Mouse (Mus musculus) intestine, embryonic 16.5 days (tissue): ENCODE results near the gene Ppip5k2. TPM values are rescaled to one million over a fixed set of nuclear protein-coding genes. Genes with fewer than 3 reads are reported as not detected.

Source experiments
- ATAC-seq: fragments of 200-750 bp; cut with Nextera tagmentation; 2 replicates; pipeline ENCODE4 v1.8.0; 2017; ENCODE audit warnings: moderate TSS enrichment, moderate library complexity
- H3K27ac ChIP-seq: fragments of 300-500 bp; sonication (generic); 2 replicates; pipeline ENCODE4 v1.5.1; 2014; ENCODE audit warnings: mild to moderate bottlenecking, low read length
- H3K27me3 ChIP-seq: fragments of 300-500 bp; sonication (generic); replicated peaks from 2 replicates; pipeline ENCODE4 v1.6.1; 2014; ENCODE audit warnings: low read length, control low read depth, mixed read lengths; ENCODE audit not compliant: control insufficient read depth, insufficient read depth
- H3K36me3 ChIP-seq: fragments of 300-500 bp; sonication (generic); 2 replicates; pipeline ENCODE4 v1.6.1; 2014; ENCODE audit warnings: low read length, control low read depth; ENCODE audit not compliant: control insufficient read depth, insufficient read depth
- H3K4me1 ChIP-seq: fragments of 300-500 bp; sonication (generic); 2 replicates; pipeline ENCODE4 v1.6.1; 2014; ENCODE audit warnings: low read length, control low read depth, mixed read lengths; ENCODE audit not compliant: control insufficient read depth, insufficient read depth
- H3K4me2 ChIP-seq: fragments of 300-500 bp; sonication (generic); 2 replicates; pipeline ENCODE4 v1.6.1; 2014; ENCODE audit warnings: low read depth, low read length, control low read depth
- H3K4me3 ChIP-seq: fragments of 300-500 bp; sonication (generic); 2 replicates; pipeline ENCODE4 v1.5.1; 2014; ENCODE audit warnings: mild to moderate bottlenecking, low read length
- H3K9ac ChIP-seq: fragments of 300-500 bp; sonication (generic); 2 replicates; pipeline ENCODE4 v1.6.1; 2014; ENCODE audit warnings: low read depth, low read length
- H3K9me3 ChIP-seq: fragments of 300-500 bp; sonication (generic); 2 replicates; pipeline ENCODE4 v1.6.1; 2016; ENCODE audit warnings: low read length, control low read depth; ENCODE audit not compliant: control insufficient read depth
- WGBS: fragments of 180-500 bp; shearing (Covaris S2); extraction: QIAGEN DNeasy Blood & Tissue Kit; methylation state at CpG from one replicate; pipeline ENCODE4 v1.1.7; 2014; 5-methylcytosine and 5-hydroxymethylcytosine counted together
- polyA plus RNA-seq: library from polyadenylated mRNA; unstranded; fragments of >200 nt; fragmentation: Nextera tagmentation; extraction: Ambion mirVana; gene quantifications from 2 replicates; pipeline ENCODE4 v1.2.1, GENCODE M21; 2015

Ppip5k2 gene
- polyA plus RNA-seq, 1 experiment from 2014 or later = 32.1 TPM

DNA sequence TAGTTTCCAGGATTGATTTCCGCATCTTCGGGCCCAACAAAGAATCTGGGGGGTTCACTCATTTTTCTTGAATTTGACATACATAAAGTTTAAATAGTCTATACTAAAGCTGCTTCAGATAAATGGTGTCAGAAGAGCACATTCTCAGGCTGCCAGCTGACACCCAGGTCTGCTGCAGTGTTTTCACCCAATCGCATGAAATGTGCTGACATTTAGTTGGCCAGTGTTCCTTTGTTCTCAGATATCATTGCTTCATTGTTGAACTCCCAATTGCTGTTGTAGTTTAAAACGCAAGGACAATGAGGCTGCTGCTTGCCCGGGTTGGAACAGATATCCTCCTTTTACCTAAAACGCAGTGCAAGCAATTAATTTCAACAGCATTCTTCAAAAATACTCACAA lies 8.7 kb downstream of the Ppip5k2 start:
- no peaks in the 10 kb centered on the region for H3K9me3 ChIP-seq
- no peak for ATAC-seq
- H3K27me3 ChIP-seq = no peaks in the 10 kb centered on the region
- H3K4me3 ChIP-seq = no peak overlapping the region
- WGBS = 88% methylated on average over 6 of the region's 6 CpGs
- H3K4me1 ChIP-seq = peaks cover 3% of the 10 kb centered on the region; the same call in 1 of the 2 replicates
- H3K36me3 ChIP-seq = no peaks in the 10 kb centered on the region
- no peak overlapping the region for H3K9ac ChIP-seq
- H3K27ac ChIP-seq = no peak overlapping the region
- no peak overlapping the region for H3K4me2 ChIP-seq

- no peak overlapping the region for H3K4me2 ChIP-seq
- no peak overlapping the region for H3K9ac ChIP-seq
- ATAC-seq = no peak
- H3K4me3 ChIP-seq = no peak overlapping the region
- peaks cover 3% of the 10 kb centered on the region; the same call in 1 of the 2 replicates for H3K4me1 ChIP-seq
- H3K27ac ChIP-seq = no peak overlapping the region
- no peaks in the 10 kb centered on the region for H3K27me3 ChIP-seq
- 0 out of 2 replicates have a peak, but pooled peaks cover 1% of the 10 kb centered on the region for H3K36me3 ChIP-seq
- 72% methylated on average over 7 of the region's 7 CpGs for WGBS
- H3K9me3 ChIP-seq = no peaks in the 10 kb centered on the region
These were observed 9.6 kb downstream of the Ppip5k2 start for GRCm38 (mm10) chr1:97760598-97760997.

DNA sequence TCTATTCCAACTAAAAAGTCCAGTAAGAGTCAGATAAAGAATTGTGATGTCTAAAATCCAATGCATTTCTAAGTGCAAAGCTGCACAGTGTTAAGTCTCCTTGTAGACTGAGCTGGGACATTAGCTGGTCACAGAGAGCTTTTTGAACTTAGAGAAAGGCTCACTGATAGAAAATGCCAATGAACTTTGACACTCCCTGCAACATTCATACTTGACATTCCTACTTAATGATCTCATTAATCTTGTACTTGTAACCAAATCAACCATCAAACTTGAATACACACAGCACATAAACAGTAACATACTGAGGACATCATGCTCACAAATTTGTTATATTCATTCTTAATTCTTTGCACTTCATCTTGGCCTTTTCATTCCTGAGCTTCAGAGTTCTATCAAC lies 10.4 kb downstream of the Ppip5k2 start:
- H3K9me3 ChIP-seq = no peaks in the 10 kb centered on the region
- H3K4me2 ChIP-seq = no peak overlapping the region
- H3K36me3 ChIP-seq = 0 out of 2 replicates have a peak, but pooled peaks cover 5% of the 10 kb centered on the region
- peaks cover 3% of the 10 kb centered on the region; the same call in 1 of the 2 replicates for H3K4me1 ChIP-seq
- 0 out of 2 replicates have a peak, but pooled peaks have one; percentile 18 for ATAC-seq
- no peak overlapping the region for H3K4me3 ChIP-seq
- H3K27me3 ChIP-seq = no peaks in the 10 kb centered on the region
- no peak overlapping the region for H3K27ac ChIP-seq
- no peak overlapping the region for H3K9ac ChIP-seq

DNA sequence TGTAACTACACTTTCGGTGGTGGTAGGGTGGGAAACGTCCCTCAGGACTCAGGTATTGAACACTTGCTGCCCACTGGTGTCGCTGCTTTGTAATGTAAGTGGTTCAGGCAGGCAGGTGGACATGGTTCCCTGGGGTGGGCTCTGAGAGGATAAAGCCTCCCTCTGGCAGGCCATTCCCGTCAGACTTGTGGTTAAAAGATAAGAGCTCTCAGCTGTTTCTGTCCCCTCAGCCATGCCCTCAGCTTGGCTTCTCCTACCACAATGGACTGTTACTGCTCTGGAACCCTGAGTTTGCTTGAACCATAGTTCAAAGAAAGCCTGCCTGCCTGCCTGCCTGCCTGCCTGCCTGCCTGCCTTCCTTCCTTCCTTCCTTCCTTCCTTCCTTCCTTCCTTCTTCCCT lies 15.8 kb downstream of the Ppip5k2 start:
- Histone ChIP-seq H3K4me2 (no peak overlapping the region), H3K9me3 (no peaks in the 10 kb centered on the region), H3K9ac (no peak overlapping the region), H3K27ac (no peak overlapping the region), H3K27me3 (no peaks in the 10 kb centered on the region), H3K4me1 (no peaks in the 10 kb centered on the region), H3K36me3 (peaks cover 5% of the 10 kb centered on the region; the same call in 1 of the 2 replicates), H3K4me3 (no peak overlapping the region)
- ATAC-seq = no peak
- 83% methylated on average over 4 of the region's 4 CpGs for WGBS

DNA sequence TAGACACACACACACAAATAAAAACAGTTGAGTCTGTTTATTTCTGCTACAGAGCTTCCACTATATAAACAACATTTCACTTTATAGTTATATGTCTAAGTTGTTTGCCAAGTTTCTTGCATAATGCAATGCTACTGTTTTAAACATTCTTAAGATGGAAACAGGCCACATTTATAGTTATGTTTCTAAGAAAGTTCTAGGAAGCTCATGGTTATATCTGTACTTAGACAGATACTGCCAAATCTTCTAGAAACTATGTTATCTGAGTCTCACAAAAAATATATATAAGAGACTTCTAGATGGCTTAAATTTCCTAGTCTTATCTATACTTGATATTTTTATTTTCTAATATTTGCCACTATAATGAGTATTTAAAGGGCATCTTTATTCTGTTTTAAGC lies 17.0 kb downstream of the Ppip5k2 start:
- Histone ChIP-seq H3K27me3 (no peaks in the 10 kb centered on the region), H3K9me3 (no peaks in the 10 kb centered on the region), H3K9ac (no peak overlapping the region), H3K4me3 (no peak overlapping the region), H3K4me2 (no peak overlapping the region), H3K27ac (no peak overlapping the region), H3K4me1 (no peaks in the 10 kb centered on the region), H3K36me3 (peaks cover 5% of the 10 kb centered on the region; the same call in 1 of the 2 replicates)
- ATAC-seq = no peak

GRCm38 (mm10) chr1:97748163-97748562 lies 22.0 kb downstream of the Ppip5k2 start:
- Histone ChIP-seq H3K4me2 (no peak overlapping the region), H3K27me3 (no peaks in the 10 kb centered on the region), H3K4me1 (no peaks in the 10 kb centered on the region), H3K9ac (no peak overlapping the region), H3K4me3 (no peak overlapping the region), H3K9me3 (no peaks in the 10 kb centered on the region), H3K27ac (no peak overlapping the region), H3K36me3 (no peaks in the 10 kb centered on the region; the same call in 1 of the 2 replicates)
- WGBS = 90% methylated on average over 3 of the region's 3 CpGs
- ATAC-seq = no peak

- no peak overlapping the region for H3K4me3 ChIP-seq
- no peaks in the 10 kb centered on the region for H3K4me1 ChIP-seq
- H3K9ac ChIP-seq = no peak overlapping the region
- no peak overlapping the region for H3K27ac ChIP-seq
- H3K27me3 ChIP-seq = no peaks in the 10 kb centered on the region
- H3K4me2 ChIP-seq = no peak overlapping the region
- ATAC-seq = no peak
- WGBS = 95% methylated on average over 7 of the region's 7 CpGs
- no peaks in the 10 kb centered on the region for H3K36me3 ChIP-seq
- no peaks in the 10 kb centered on the region for H3K9me3 ChIP-seq
These were observed 23.9 kb downstream of the Ppip5k2 start for GRCm38 (mm10) chr1:97746261-97746660.

DNA sequence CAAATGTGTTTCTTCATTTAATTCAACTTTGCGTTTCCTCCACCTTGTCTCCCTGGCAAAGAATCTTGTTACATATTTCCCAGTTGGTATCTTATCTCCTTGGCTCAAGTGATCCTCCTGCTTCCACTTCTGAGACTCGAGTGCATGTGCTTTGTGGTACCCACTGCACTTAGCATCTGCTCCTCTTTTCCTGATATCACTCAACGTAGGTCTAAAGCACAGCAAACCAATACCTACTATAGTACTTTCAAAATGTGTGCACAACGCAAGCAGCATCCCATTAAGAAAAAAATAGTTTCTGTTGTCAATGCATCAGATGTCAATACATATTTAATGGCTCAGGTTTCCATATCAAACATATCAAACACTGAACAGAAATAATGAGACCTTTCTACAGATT lies 24.5 kb downstream of the Ppip5k2 start:
- Histone ChIP-seq H3K27me3 (no peaks in the 10 kb centered on the region), H3K9ac (no peak overlapping the region), H3K4me1 (no peaks in the 10 kb centered on the region), H3K27ac (no peak overlapping the region), H3K9me3 (no peaks in the 10 kb centered on the region), H3K4me2 (no peak overlapping the region), H3K36me3 (0 out of 2 replicates have a peak, but pooled peaks cover under 1% of the 10 kb centered on the region), H3K4me3 (no peak overlapping the region)
- 84% methylated on average over 4 of the region's 4 CpGs for WGBS
- no peak for ATAC-seq

- H3K4me1 ChIP-seq = no peaks in the 10 kb centered on the region
- no peak overlapping the region for H3K9ac ChIP-seq
- ATAC-seq = no peak
- no peak overlapping the region for H3K4me3 ChIP-seq
- WGBS = 94% methylated on average over 1 of the region's 1 CpGs
- no peak overlapping the region for H3K27ac ChIP-seq
- H3K4me2 ChIP-seq = no peak overlapping the region
- H3K36me3 ChIP-seq = peaks cover 6% of the 10 kb centered on the region; the same call in 1 of the 2 replicates
- H3K27me3 ChIP-seq = no peaks in the 10 kb centered on the region
- no peaks in the 10 kb centered on the region for H3K9me3 ChIP-seq
These were observed 27.1 kb downstream of the Ppip5k2 start for GRCm38 (mm10) chr1:97743063-97743462.

DNA sequence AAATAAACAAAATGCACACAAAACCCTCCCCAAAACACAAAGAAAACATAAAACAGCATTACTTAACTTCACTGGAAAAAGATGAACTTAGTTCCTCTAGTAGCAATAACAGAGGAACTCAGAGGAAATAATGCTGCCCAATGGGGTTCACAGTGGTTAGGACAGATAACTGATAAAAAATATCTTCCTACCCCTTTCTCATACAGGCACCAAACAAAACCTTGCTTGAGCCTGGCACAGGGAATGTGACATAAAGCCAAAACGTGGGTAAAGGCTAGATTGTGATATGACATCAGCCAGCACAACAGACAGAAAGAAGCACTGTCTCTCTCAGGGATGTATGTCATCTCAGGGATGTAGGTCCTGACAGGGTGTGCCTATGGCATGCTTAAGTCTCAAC lies 40.9 kb downstream of the Ppip5k2 start:
- no peak overlapping the region for H3K4me3 ChIP-seq
- no peaks in the 10 kb centered on the region for H3K4me1 ChIP-seq
- no peak overlapping the region for H3K9ac ChIP-seq
- no peak overlapping the region for H3K27ac ChIP-seq
- no peaks in the 10 kb centered on the region for H3K36me3 ChIP-seq
- H3K27me3 ChIP-seq = no peaks in the 10 kb centered on the region
- no peak for ATAC-seq
- no peak overlapping the region for H3K4me2 ChIP-seq
- WGBS = 74% methylated on average over 1 of the region's 1 CpGs
- H3K9me3 ChIP-seq = no peaks in the 10 kb centered on the region
